Mouse (Mus musculus) urinary bladder, postnatal 14 days (tissue): ENCODE results near the gene Plppr1.

Experiments
- DNase-seq: peaks from one replicate; pipeline ENCODE4 v3.0.0; 2021; ENCODE audit warnings: low spot score

Gene Plppr1

GRCm38 (mm10) chr4:49059021-49059401, at the start of gene Plppr1:
Gene Plppr1, plus strand, starts transcription at chr4:49059273.
- DNase-seq: no peak

GRCm38 (mm10) chr4:49016701-49017100, 42.4 kb upstream of the Plppr1 start:
- DNase-seq: no peak

GRCm38 (mm10) chr4:49023221-49023620, 35.9 kb upstream of the Plppr1 start:
- DNase-seq: no peak

- no peak for DNase-seq
These were observed 20.8 kb upstream of the Plppr1 start for GRCm38 (mm10) chr4:49038311-49038710.

- no peak for DNase-seq
These were observed 19.2 kb upstream of the Plppr1 start for GRCm38 (mm10) chr4:49039854-49040253.

GRCm38 (mm10) chr4:49041655-49042054, 17.4 kb upstream of the Plppr1 start:
- DNase-seq: no peak

- DNase-seq: no peak
These were observed 8.4 kb upstream of the Plppr1 start for GRCm38 (mm10) chr4:49050628-49051027.

- DNase-seq: no peak
These were observed 1.2 kb upstream of the Plppr1 start for GRCm38 (mm10) chr4:49057916-49058315.

GRCm38 (mm10) chr4:49058557-49058956, 516 bp upstream of the Plppr1 start:
- DNase-seq: no peak

- peak; percentile 20 for DNase-seq
These were observed 619 bp downstream of the Plppr1 start for GRCm38 (mm10) chr4:49059402-49060381.

- DNase-seq: no peak
These were observed 10.4 kb downstream of the Plppr1 start for GRCm38 (mm10) chr4:49069471-49069870.

- peak; percentile 46 for DNase-seq
These were observed 13.8 kb downstream of the Plppr1 start for GRCm38 (mm10) chr4:49072886-49073285.

- no peak for DNase-seq
These were observed 16.8 kb downstream of the Plppr1 start for GRCm38 (mm10) chr4:49075881-49076280.

- no peak for DNase-seq
These were observed 20.3 kb downstream of the Plppr1 start for GRCm38 (mm10) chr4:49079399-49079798.

GRCm38 (mm10) chr4:49088205-49088604, 29.1 kb downstream of the Plppr1 start:
- no peak for DNase-seq

- no peak for DNase-seq
These were observed 31.4 kb downstream of the Plppr1 start for GRCm38 (mm10) chr4:49090461-49090860.

- no peak for DNase-seq
These were observed 40.4 kb downstream of the Plppr1 start for GRCm38 (mm10) chr4:49099448-49099847.

- no peak for DNase-seq
These were observed 43.1 kb downstream of the Plppr1 start for GRCm38 (mm10) chr4:49101934-49102768.

GRCm38 (mm10) chr4:49102769-49103193, 43.7 kb downstream of the Plppr1 start:
- DNase-seq: no peak

GRCm38 (mm10) chr4:49104860-49105259, 45.8 kb downstream of the Plppr1 start:
- no peak for DNase-seq

- no peak for DNase-seq
These were observed 48.8 kb downstream of the Plppr1 start for GRCm38 (mm10) chr4:49107895-49108294.

- no peak for DNase-seq
These were observed 49.3 kb downstream of the Plppr1 start for GRCm38 (mm10) chr4:49108371-49108770.

GRCm38 (mm10) chr4:49109989-49110388, 50.9 kb downstream of the Plppr1 start:
- no peak for DNase-seq
